Mouse (Mus musculus): ENCODE results near the gene Ibsp. TPM values are rescaled to one million over a fixed set of nuclear protein-coding genes. Genes with fewer than 3 reads are reported as not detected.

The Ibsp gene
- polyA plus RNA-seq, 1 experiment from 2014 or later = not detected

DNA sequence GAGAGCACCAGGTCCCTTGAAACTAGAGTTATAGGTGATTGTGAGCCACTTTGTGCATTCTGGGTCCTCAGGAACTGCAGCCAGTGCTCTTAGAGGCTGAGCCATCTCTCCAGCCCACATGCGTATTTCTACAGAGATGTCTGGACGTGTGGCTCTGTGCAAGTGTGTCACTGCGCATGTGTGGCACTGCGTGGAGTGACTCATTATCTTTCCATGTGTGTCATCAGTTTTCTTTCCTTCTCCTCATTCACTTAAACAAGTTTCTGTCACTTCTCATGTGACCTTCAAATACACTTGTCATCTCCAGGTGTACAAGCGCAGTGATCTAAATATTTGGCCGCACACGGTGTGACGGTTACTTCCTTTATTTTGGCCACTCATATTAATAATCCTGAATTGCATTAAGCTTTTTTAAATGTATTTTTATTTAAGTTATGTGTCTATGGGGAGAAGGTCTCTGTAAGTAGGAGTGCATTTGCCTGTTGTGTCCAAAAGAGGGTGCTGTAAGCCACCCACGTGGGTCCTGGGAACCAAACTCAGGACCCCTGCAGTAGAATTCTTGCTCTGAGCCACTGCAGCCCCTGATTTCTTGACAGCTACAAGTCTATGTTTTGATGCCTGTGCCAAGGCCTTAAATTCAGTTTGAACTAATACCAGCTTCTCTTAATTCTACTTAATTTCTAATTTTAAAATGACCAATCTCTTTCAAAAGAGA, 45.7 kb downstream of the Ibsp start:
- no peak for ATAC-seq (ENCODE audit: low FRiP score, low read depth)
- H3K36me3 ChIP-seq = no peaks in the 10 kb centered on the region
- WGBS = 77% methylated on average over 9 of the region's 9 CpGs
- no peak overlapping the region for H3K4me3 ChIP-seq
- H3K9ac ChIP-seq (replicated peaks) = no peak overlapping the region
- H3K9me3 ChIP-seq = no peaks in the 10 kb centered on the region
- H3K27ac ChIP-seq (replicated peaks) = no peak overlapping the region
- H3K27me3 ChIP-seq = no peaks in the 10 kb centered on the region
- no peaks in the 10 kb centered on the region for H3K4me1 ChIP-seq
- no peak overlapping the region for H3K4me2 ChIP-seq (replicated peaks)

DNA sequence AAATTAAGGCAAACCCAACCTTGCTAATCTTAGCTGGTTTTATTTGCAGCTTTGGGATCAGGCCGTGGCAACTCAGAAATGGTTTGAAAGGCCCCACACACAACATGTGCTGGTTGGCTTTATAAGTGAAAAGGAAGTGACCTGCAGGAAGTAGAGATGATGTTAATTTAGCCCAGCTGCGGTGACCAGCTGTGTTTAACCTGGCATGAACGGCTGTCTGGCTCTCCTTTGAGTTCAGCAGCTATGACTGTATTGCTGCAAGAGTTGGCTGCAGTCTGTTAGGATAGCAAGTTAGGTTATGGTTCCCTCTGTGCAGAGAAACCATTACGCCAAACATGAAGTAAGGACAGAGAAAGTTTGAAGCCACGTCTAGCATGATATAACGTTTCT, 46.3 kb downstream of the Ibsp start:
- H3K4me3 ChIP-seq = no peak overlapping the region
- H3K4me2 ChIP-seq (replicated peaks) = no peak overlapping the region
- WGBS = 77% methylated on average over 6 of the region's 6 CpGs
- H3K36me3 ChIP-seq = no peaks in the 10 kb centered on the region
- no peaks in the 10 kb centered on the region for H3K4me1 ChIP-seq
- ATAC-seq (ENCODE audit: low FRiP score, low read depth) = no peak
- H3K27ac ChIP-seq (replicated peaks) = no peak overlapping the region
- H3K27me3 ChIP-seq = no peaks in the 10 kb centered on the region
- H3K9me3 ChIP-seq = no peaks in the 10 kb centered on the region
- no peak overlapping the region for H3K9ac ChIP-seq (replicated peaks)

DNA sequence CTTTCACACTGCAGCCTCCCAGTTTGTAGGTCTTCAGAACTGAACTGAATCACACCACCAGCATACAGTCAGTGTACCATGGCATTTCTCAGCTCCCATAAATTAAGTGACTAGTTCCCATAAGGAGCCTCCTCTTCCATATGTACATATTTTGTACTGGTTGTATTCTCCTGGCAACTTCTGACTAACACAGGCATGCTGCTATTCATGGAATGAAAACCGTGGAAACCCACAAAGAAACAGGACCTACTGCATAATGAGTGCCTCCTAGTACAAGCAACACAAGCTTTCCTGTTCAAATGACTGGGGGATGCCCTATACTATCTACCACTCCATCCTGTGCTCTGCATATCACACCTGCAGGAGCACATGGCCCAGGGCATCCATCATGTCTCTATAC, 52.1 kb downstream of the Ibsp start:
- Histone ChIP-seq H3K4me2 (replicated peaks) (no peak overlapping the region), H3K4me3 (no peak overlapping the region), H3K36me3 (no peaks in the 10 kb centered on the region), H3K4me1 (no peaks in the 10 kb centered on the region), H3K27me3 (no peaks in the 10 kb centered on the region), H3K27ac (replicated peaks) (no peak overlapping the region), H3K9me3 (no peaks in the 10 kb centered on the region), H3K9ac (replicated peaks) (no peak overlapping the region)
- no peak for ATAC-seq (ENCODE audit: low FRiP score, low read depth)
- WGBS = 76% methylated on average over 1 of the region's 1 CpGs

DNA sequence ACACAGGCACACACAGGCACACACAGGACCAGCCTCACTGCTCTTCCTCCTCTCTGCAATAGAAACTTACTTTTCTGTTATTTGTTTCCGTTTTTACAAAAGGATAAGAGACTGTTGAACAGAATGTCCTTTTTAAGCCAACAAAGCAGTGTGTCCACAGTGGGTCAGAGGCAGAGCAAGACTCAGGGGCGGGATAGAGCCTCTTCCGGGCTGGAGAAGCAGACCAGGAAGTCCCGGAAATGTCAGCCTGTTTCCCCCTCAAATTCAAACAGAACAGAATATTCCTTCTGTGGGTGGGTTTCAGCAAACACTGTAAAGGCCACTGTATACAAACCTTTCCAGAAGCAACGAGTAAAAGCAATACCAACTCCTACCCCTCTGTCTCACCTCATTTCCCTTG, 52.9 kb downstream of the Ibsp start:
- WGBS = 76% methylated on average over 5 of the region's 5 CpGs
- no peak overlapping the region for H3K4me3 ChIP-seq
- no peaks in the 10 kb centered on the region for H3K9me3 ChIP-seq
- H3K27me3 ChIP-seq = no peaks in the 10 kb centered on the region
- no peak overlapping the region for H3K4me2 ChIP-seq (replicated peaks)
- H3K27ac ChIP-seq (replicated peaks) = no peak overlapping the region
- ATAC-seq (ENCODE audit: low FRiP score, low read depth) = no peak
- no peak overlapping the region for H3K9ac ChIP-seq (replicated peaks)
- H3K4me1 ChIP-seq = no peaks in the 10 kb centered on the region
- no peaks in the 10 kb centered on the region for H3K36me3 ChIP-seq

DNA sequence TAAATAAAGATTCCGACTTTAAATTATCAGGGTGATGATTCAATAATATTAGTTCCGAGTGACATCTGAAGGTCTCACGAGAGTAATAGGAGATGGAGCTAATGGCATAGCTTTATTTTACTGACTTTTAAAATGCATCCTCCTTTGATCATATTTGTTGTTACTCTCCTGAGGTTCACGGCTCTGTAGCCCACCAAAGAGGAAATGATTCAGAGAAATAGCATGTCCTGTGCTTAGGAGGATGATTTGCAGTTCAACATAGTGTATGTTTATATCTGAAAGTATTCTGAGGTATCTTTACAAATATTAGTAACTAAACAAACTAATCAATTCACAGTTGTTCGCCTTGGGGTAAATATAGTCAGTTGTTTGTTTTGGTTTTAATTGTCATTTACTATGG, 58.6 kb downstream of the Ibsp start:
- H3K27me3 ChIP-seq = no peaks in the 10 kb centered on the region
- no peak overlapping the region for H3K4me3 ChIP-seq
- H3K9ac ChIP-seq (replicated peaks) = no peak overlapping the region
- no peaks in the 10 kb centered on the region for H3K36me3 ChIP-seq
- H3K9me3 ChIP-seq = no peaks in the 10 kb centered on the region
- no peak overlapping the region for H3K4me2 ChIP-seq (replicated peaks)
- 85% methylated on average over 5 of the region's 5 CpGs for WGBS
- H3K27ac ChIP-seq (replicated peaks) = no peak overlapping the region
- no peak for ATAC-seq (ENCODE audit: low FRiP score, low read depth)
- H3K4me1 ChIP-seq = no peaks in the 10 kb centered on the region

DNA sequence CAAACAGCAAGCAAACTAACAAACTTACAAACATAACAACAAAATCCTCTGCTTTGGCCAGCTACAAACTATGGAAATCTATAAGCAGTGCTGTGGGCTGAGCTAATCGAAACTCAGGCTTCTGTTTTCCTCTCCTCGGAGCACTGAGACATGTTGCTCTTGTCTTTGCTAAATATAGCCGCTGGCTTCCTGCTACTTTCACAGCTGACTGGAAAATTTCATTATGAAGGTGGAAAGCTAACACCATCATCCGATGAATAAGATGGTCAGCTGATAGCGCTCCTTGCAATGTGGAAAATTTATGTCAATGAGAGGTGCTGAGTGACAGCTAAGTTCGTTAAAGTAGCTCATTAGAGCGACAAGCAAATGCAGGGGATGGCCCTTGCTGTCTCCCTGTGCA, 59.6 kb downstream of the Ibsp start:
- H3K36me3 ChIP-seq = no peaks in the 10 kb centered on the region
- no peaks in the 10 kb centered on the region for H3K27me3 ChIP-seq
- H3K9me3 ChIP-seq = no peaks in the 10 kb centered on the region
- ATAC-seq (ENCODE audit: low FRiP score, low read depth) = no peak
- H3K9ac ChIP-seq (replicated peaks) = no peak overlapping the region
- H3K4me1 ChIP-seq = no peaks in the 10 kb centered on the region
- no peak overlapping the region for H3K27ac ChIP-seq (replicated peaks)
- 85% methylated on average over 7 of the region's 7 CpGs for WGBS
- H3K4me3 ChIP-seq = no peak overlapping the region
- H3K4me2 ChIP-seq (replicated peaks) = no peak overlapping the region

DNA sequence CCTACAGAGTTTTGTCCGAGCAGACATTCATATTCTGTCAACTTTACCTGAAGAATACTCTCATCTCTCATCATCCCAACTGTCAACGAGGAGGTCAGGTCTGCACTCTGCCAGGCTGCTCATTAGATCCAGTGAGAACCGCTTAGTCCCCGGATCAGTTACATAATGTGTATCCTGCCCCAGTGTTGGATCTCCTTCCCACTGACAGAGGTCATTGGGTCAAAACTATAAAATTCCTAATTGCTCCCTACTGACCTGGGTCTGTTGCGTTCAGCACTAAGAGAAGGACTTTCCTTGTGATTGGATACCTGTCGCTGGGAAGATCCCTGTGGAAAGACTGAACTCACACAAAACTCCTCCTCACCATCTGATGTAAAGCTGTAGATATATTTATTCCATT, 60.3 kb downstream of the Ibsp start:
- ATAC-seq (ENCODE audit: low FRiP score, low read depth) = no peak
- Histone ChIP-seq H3K27ac (replicated peaks) (no peak overlapping the region), H3K36me3 (no peaks in the 10 kb centered on the region), H3K4me1 (no peaks in the 10 kb centered on the region), H3K27me3 (no peaks in the 10 kb centered on the region), H3K4me2 (replicated peaks) (no peak overlapping the region), H3K9ac (replicated peaks) (no peak overlapping the region), H3K4me3 (no peak overlapping the region), H3K9me3 (no peaks in the 10 kb centered on the region)
- WGBS = 79% methylated on average over 6 of the region's 6 CpGs

Small RNAs within 50 kb of the gene (microRNA-seq; reads per million reads assigned to microRNA genes)
- not detected for gene Gm23616

Other genes with a start within 250 kb of the Ibsp start
- not detected in 2 replicates for gene Gm17660, start 221.6 kb upstream of the Ibsp start, polyA plus RNA-seq (2016; fragmentation: Nextera tagmentation; extraction: Ambion mirVana)
- gene Sparcl1, start 185.4 kb upstream of the Ibsp start, polyA plus RNA-seq (2016; fragmentation: Nextera tagmentation; extraction: Ambion mirVana) = 47.4 and 62.0 TPM in 2 replicates
- gene Dspp, start 128.5 kb upstream of the Ibsp start, polyA plus RNA-seq (2016; fragmentation: Nextera tagmentation; extraction: Ambion mirVana) = not detected in 2 replicates
- gene Dmp1, start 96.6 kb upstream of the Ibsp start, polyA plus RNA-seq (2016; fragmentation: Nextera tagmentation; extraction: Ambion mirVana) = 1.1 and 1.4 TPM in 2 replicates
- gene Mepe, start 26.2 kb downstream of the Ibsp start, polyA plus RNA-seq (2016; fragmentation: Nextera tagmentation; extraction: Ambion mirVana) = not detected in 2 replicates
- gene Spp1, start 135.9 kb downstream of the Ibsp start, polyA plus RNA-seq (2016; fragmentation: Nextera tagmentation; extraction: Ambion mirVana) = 6.9 and 9.3 TPM in 2 replicates
- 14.1 and 14.3 TPM in 2 replicates for gene Pkd2, start 160.3 kb downstream of the Ibsp start, polyA plus RNA-seq (2016; fragmentation: Nextera tagmentation; extraction: Ambion mirVana)
- gene BC005561, start 209.2 kb downstream of the Ibsp start, polyA plus RNA-seq (2016; fragmentation: Nextera tagmentation; extraction: Ambion mirVana) = 18.2 and 18.3 TPM in 2 replicates